Mouse (Mus musculus) ovary, adult 18-20 months (tissue): ENCODE data around the gene Lamc2.
"Not testable (repeated sequence)": the region's sequence is repeated elsewhere in the genome, so short reads cannot be mapped to it uniquely, and the experiment has no call there.

ENCODE experiments used
- DNase-seq: peaks from one replicate; pipeline ENCODE4 v3.0.0; 2022; ENCODE audit warnings: low spot score, mixed read lengths

Gene Lamc2

GRCm38 (mm10) chr1:153094226-153095076 is 91.8 kb downstream of the Lamc2 start:
- no peak for DNase-seq

GRCm38 (mm10) chr1:153093581-153093980 is 92.7 kb downstream of the Lamc2 start:
- no peak for DNase-seq

GRCm38 (mm10) chr1:153093172-153093571 is 93.1 kb downstream of the Lamc2 start:
- no peak for DNase-seq

GRCm38 (mm10) chr1:153092237-153092975 is 93.8 kb downstream of the Lamc2 start:
- peak; percentile 46 for DNase-seq

GRCm38 (mm10) chr1:153091438-153092236 is 94.6 kb downstream of the Lamc2 start:
- DNase-seq = peak; percentile 52

GRCm38 (mm10) chr1:153090807-153091206 is 95.4 kb downstream of the Lamc2 start:
- no peak for DNase-seq

- DNase-seq = no peak
These were observed 96.2 kb downstream of the Lamc2 start for GRCm38 (mm10) chr1:153090081-153090480.

- no peak for DNase-seq
These were observed 98.5 kb downstream of the Lamc2 start for GRCm38 (mm10) chr1:153087771-153088170.

GRCm38 (mm10) chr1:153085198-153085597 is 101.0 kb downstream of the Lamc2 start:
- no peak for DNase-seq

GRCm38 (mm10) chr1:153084191-153084590 is 102.1 kb downstream of the Lamc2 start:
- DNase-seq = no peak

- DNase-seq = not testable (repeated sequence)
These were observed 103.0 kb downstream of the Lamc2 start for GRCm38 (mm10) chr1:153083233-153083632.

GRCm38 (mm10) chr1:153075955-153076354 is 110.3 kb downstream of the Lamc2 start:
- DNase-seq = no peak

GRCm38 (mm10) chr1:153075087-153075736 is 111.0 kb downstream of the Lamc2 start:
- DNase-seq = no peak

GRCm38 (mm10) chr1:153073441-153073840 is 112.8 kb downstream of the Lamc2 start:
- no peak for DNase-seq
